Mouse (Mus musculus): ENCODE results near the gene Tnfsfm13.
"Not testable (repeated sequence)": the region's sequence is repeated elsewhere in the genome, so short reads cannot be mapped to it uniquely, and the experiment has no call there.

Tnfsfm13 gene

GRCm38 (mm10) chr11:69703814-69704612 is 8.1 kb upstream of the Tnfsfm13 start:
- DNase-seq (ENCODE audit: low spot score): no peak

- DNase-seq (ENCODE audit: low spot score): not testable (repeated sequence)
Measured at GRCm38 (mm10) chr11:69703381-69703780, 7.5 kb upstream of the Tnfsfm13 start.

- DNase-seq (ENCODE audit: low spot score): not testable (repeated sequence)
Measured at GRCm38 (mm10) chr11:69702886-69703285, 7.0 kb upstream of the Tnfsfm13 start.

- DNase-seq (ENCODE audit: low spot score): no peak
Measured at GRCm38 (mm10) chr11:69699595-69699994, 3.7 kb upstream of the Tnfsfm13 start.

- no peak for DNase-seq (ENCODE audit: low spot score)
Measured at GRCm38 (mm10) chr11:69698574-69698973, 2.7 kb upstream of the Tnfsfm13 start.

- DNase-seq (ENCODE audit: low spot score): no peak
Measured at GRCm38 (mm10) chr11:69697396-69697795, 1.5 kb upstream of the Tnfsfm13 start.

- DNase-seq (ENCODE audit: low spot score): no peak
Measured at GRCm38 (mm10) chr11:69695046-69695360, 895 bp downstream of the Tnfsfm13 start.

- no peak for DNase-seq (ENCODE audit: low spot score)
Measured at GRCm38 (mm10) chr11:69693421-69693965, 2.4 kb downstream of the Tnfsfm13 start.

GRCm38 (mm10) chr11:69692863-69693262 is 3.0 kb downstream of the Tnfsfm13 start:
- no peak for DNase-seq (ENCODE audit: low spot score)

GRCm38 (mm10) chr11:69692196-69692811 is 3.6 kb downstream of the Tnfsfm13 start:
- DNase-seq (ENCODE audit: low spot score): no peak

GRCm38 (mm10) chr11:69689891-69690290 is 6.0 kb downstream of the Tnfsfm13 start:
- no peak for DNase-seq (ENCODE audit: low spot score)

GRCm38 (mm10) chr11:69687061-69687460 is 8.8 kb downstream of the Tnfsfm13 start:
- DNase-seq (ENCODE audit: low spot score): no peak

- no peak for DNase-seq (ENCODE audit: low spot score)
Measured at GRCm38 (mm10) chr11:69686377-69686776, 9.5 kb downstream of the Tnfsfm13 start.

- peak; percentile 96 for DNase-seq (ENCODE audit: low spot score)
Measured at GRCm38 (mm10) chr11:69685526-69686148, 10.3 kb downstream of the Tnfsfm13 start, which contains the start of gene Tnfsf13. TSS of gene Tnfsf13 (minus strand) at chr11:69685784.

GRCm38 (mm10) chr11:69684936-69685335 is 11.0 kb downstream of the Tnfsfm13 start:
- DNase-seq (ENCODE audit: low spot score): no peak

- DNase-seq (ENCODE audit: low spot score): no peak
Measured at GRCm38 (mm10) chr11:69684128-69684745, 11.7 kb downstream of the Tnfsfm13 start.

GRCm38 (mm10) chr11:69683576-69683975 is 12.3 kb downstream of the Tnfsfm13 start:
- DNase-seq (ENCODE audit: low spot score): no peak

GRCm38 (mm10) chr11:69682840-69683533 is 12.9 kb downstream of the Tnfsfm13 start:
- DNase-seq (ENCODE audit: low spot score): peak; percentile 89

GRCm38 (mm10) chr11:69682209-69682839 is 13.6 kb downstream of the Tnfsfm13 start:
- DNase-seq (ENCODE audit: low spot score): no peak

GRCm38 (mm10) chr11:69681314-69682208 is 14.3 kb downstream of the Tnfsfm13 start, which contains the start of gene Senp3:
TSS of gene Senp3 (minus strand) at chr11:69682084.
- peak; percentile 94 for DNase-seq (ENCODE audit: low spot score)

Data from adipocyte (in vitro differentiated cells).